Mouse (Mus musculus) Patski (cell line): ENCODE results near the gene Dcaf1. TPM values are rescaled to one million over a fixed set of nuclear protein-coding genes. Genes with fewer than 3 reads are reported as not detected.

Experiments
- ATAC-seq: fragments of 100-300 bp; one replicate; pipeline ENCODE4 v1.8.0; 2021
- CTCF ChIA-PET: fragments of 350-600 bp; sonication (Branson Sonifier 250); formaldehyde crosslinking; loops from one replicate; lab custom pipeline; 2022; ENCODE audit warnings: inconsistent platforms; lab: Charles Lee
- POLR2A ChIA-PET: fragments of 350-600 bp; sonication (Branson Sonifier 250); formaldehyde crosslinking; loops from one replicate; lab custom pipeline; 2022; ENCODE audit warnings: antibody characterized with exemption, inconsistent platforms; lab: Charles Lee
- DNase-seq: peaks from one replicate; pipeline ENCODE4 v3.0.0-alpha.2; 2011; ENCODE audit warnings: low read depth, low spot score
- H3K27me3 ChIP-seq: fragments of 371-371 bp; one replicate; pipeline ENCODE4 v1.5.1; 2021
- CTCF ChIP-seq: fragments of 100-300 bp; IDR thresholded peaks from one replicate; pipeline ENCODE4 v1.5.1; 2021
- in situ Hi-C: fragments of 300-500 bp; cut with MboI; formaldehyde crosslinking; loops from 3 replicates; pipeline ENCODE4 v1.11.1; 2018; ENCODE audit warnings: low pct_unique_long_range_greater_than_20kb, mixed read lengths
- polyA plus RNA-seq: library from polyadenylated mRNA; unstranded; gene quantifications from one replicate; pipeline ENCODE4 v1.2.3, GENCODE M21; 2021

Gene Dcaf1
- polyA plus RNA-seq: 30.8 TPM

DNA sequence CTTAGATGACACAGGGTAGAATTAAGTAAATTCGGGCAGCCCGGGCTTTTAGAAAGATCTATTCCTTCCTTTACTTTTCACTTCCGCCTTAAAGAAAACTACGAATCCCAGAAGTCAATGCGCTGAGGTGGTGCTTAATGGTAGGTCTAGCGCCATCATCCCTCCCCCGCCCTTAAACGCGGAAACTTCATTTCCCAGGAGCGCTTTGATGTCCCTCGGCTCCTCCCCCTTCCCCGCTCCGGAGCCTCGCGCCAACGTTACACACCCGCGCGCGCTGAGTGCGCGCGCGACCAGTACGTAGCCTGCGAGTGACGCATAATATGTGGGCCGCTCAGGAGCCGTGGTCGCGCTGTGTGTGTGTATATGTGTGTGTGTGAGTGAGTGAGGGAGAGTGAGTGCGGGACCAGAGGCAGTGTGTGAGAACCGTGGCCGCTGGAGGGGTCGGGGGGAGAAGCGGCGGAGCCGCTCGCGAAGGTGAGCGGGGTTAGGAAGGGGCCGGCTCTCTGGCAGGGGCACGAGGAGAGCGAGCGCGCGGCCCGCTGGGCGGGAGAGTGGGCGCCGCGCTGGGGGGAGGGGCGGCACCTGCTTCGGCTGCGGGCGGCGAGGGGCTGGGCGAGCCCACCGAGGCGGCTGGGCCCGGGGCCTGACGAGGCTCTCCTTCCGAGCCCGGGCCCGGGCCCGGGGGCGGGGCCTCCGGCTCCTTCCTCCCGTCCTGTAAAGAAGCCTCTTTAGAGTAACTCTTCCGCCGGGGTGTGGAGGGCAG, at the start of gene Dcaf1:
Gene Dcaf1 (plus strand): TSS at position 257 of the 763 bp plus-strand sequence.
- ChIA-PET POLR2A (no interaction called here), CTCF (no interaction called here)
- in situ Hi-C loops: loop anchor here (25.0 kb wide), 1 partner anchor 134 kb away; the partner anchor contains the start of gene Tex264
- no peak for TF ChIP-seq CTCF
- ATAC-seq (peak; percentile 84), DNase-seq (peak; percentile 83)
- no peaks in the 10 kb centered on the region for H3K27me3 ChIP-seq

DNA sequence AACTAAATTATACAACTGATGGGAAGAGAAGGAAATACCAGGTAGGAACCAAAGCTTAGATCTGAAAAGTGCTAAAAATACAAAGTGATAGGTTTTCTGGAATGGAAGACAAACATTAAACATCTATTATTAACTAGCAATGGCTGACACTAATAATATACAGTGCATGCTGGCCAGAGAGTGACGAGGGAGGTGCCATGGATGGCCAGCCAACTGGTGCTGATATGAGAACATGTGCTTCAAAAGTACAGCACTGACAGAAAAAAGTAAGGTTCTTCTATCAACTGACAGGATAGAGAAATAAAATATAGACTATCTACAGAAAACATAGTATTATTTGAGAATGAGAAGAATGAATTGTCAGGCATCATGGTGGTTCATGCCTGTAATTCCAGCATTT, 45.6 kb upstream of the Dcaf1 start:
- no peak for ATAC-seq
- POLR2A ChIA-PET: no interaction called here
- no peak for TF ChIP-seq CTCF

DNA sequence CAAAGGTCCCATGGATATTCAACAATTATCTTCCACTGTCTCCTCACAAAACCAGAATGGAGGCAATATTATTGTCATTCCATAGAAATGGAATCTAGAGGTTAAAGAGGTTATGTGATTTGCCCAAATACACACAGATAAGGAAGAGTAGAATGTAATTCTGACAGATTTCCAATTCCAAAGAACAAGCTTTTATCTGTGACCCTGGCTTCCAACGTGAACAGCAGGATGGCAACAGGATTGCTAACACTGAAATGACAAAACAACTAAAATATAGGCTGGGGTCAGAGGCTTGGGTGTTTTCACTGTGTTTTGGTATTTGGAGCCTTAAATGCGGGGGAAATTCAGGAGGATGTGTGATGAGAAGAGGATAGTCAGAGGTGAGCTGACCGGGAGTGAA, 44.3 kb upstream of the Dcaf1 start:
- ATAC-seq: no peak
- TF ChIP-seq CTCF: no peak
- DNase-seq: no peak
- ChIA-PET POLR2A (no interaction called here), CTCF (no interaction called here)
- in situ Hi-C loops: no loop called here
- H3K27me3 ChIP-seq: no peaks in the 10 kb centered on the region

More for the DNA sequence above, 45.6 kb upstream of the Dcaf1 start:
- CTCF ChIA-PET: no interaction called here
- in situ Hi-C loops: no loop called here
- H3K27me3 ChIP-seq: no peaks in the 10 kb centered on the region
- DNase-seq: no peak

DNA sequence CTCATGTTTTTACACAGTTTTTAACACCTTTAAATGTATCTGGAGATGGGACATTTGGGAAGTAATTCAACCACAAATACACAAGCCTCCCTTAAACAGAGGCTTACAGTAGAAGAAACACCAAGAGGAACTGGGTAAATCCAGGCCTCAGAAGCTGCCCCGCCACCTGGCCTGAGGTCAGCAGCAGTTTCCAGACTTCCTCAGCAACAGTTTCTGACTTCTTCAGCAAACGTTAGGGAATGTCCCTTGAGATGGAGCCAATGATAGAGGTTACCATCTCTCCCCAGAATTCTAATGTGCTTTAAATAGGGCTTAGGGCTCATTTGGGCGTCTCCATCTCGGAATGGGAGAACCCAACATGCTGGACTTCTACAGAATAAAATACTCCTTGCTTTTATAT, 43.4 kb upstream of the Dcaf1 start:
- DNase-seq (no peak), ATAC-seq (no peak)
- no peaks in the 10 kb centered on the region for H3K27me3 ChIP-seq
- in situ Hi-C loops: no loop called here
- no peak for TF ChIP-seq CTCF
- POLR2A ChIA-PET: no interaction called here
- CTCF ChIA-PET: no interaction called here

DNA sequence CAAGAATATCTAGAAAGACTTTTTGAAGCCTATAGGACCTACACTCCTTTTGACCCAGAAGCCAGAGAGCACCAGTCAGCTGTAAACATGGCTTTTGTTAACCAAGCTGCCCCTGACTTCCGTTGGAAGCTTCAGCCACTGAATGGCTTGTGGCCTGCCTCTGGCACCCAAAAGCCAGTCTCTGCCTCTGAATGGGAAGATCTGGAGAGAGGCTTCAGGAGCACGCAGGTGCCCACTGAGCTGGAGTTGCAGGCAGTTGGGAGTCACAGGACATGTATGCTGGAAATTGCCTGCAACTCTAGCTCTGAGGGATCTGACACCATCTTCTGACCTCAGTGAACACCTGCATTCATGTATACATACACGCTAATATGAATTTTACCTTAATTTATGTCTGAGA, 41.6 kb upstream of the Dcaf1 start:
- POLR2A ChIA-PET: interaction anchor here (1.0 kb wide), 1 partner anchor 9 kb away, joined by 3 read pairs; the partner anchor contains the start of gene Rad54l2
- no peaks in the 10 kb centered on the region for H3K27me3 ChIP-seq
- CTCF ChIA-PET: no interaction called here
- DNase-seq: no peak
- TF ChIP-seq CTCF: no peak
- ATAC-seq: no peak
- in situ Hi-C loops: no loop called here

DNA sequence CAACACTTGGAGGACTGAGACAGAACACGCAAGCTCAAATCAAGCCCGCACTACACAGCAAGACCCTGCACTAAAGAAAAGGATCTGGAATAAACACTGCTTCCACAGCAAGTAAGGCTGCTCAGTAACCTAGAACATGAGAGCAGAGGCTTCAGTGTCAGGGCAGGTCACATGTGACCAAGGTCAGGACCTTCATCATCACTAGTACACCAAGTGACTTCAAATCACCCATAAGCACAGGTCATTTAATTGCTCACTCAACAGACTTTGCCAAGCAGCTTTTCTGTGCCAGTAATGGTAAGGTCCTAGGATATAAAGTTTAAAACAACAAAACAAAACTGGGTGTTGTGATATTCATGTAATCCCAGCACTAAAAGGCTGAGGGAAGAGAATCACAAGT, 38.1 kb upstream of the Dcaf1 start:
- TF ChIP-seq CTCF: no peak
- ChIA-PET POLR2A (no interaction called here), CTCF (no interaction called here)
- ATAC-seq: no peak
- in situ Hi-C loops: no loop called here
- no peaks in the 10 kb centered on the region for H3K27me3 ChIP-seq
- no peak for DNase-seq

DNA sequence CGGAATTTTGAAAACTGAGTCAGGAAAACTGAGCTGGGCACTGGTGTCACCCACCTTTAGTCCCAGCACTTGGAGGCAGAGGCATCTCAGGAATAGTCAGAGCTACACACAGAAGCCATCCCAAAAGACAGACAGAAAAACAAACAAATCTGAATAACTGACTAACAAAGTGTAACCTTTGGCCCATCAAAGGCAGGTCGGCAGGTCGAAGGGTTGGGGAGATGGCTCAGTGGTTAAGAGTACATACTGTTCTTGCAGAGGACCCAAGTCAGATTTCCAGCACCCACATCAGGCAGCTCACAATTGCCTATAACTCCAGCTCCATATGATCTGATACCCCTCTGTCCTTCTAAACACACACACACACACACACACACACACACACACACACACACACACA, 36.5 kb upstream of the Dcaf1 start:
- POLR2A ChIA-PET: no interaction called here
- DNase-seq (no peak), ATAC-seq (no peak)
- in situ Hi-C loops: no loop called here
- no peaks in the 10 kb centered on the region for H3K27me3 ChIP-seq
- no peak for TF ChIP-seq CTCF
- CTCF ChIA-PET: no interaction called here

DNA sequence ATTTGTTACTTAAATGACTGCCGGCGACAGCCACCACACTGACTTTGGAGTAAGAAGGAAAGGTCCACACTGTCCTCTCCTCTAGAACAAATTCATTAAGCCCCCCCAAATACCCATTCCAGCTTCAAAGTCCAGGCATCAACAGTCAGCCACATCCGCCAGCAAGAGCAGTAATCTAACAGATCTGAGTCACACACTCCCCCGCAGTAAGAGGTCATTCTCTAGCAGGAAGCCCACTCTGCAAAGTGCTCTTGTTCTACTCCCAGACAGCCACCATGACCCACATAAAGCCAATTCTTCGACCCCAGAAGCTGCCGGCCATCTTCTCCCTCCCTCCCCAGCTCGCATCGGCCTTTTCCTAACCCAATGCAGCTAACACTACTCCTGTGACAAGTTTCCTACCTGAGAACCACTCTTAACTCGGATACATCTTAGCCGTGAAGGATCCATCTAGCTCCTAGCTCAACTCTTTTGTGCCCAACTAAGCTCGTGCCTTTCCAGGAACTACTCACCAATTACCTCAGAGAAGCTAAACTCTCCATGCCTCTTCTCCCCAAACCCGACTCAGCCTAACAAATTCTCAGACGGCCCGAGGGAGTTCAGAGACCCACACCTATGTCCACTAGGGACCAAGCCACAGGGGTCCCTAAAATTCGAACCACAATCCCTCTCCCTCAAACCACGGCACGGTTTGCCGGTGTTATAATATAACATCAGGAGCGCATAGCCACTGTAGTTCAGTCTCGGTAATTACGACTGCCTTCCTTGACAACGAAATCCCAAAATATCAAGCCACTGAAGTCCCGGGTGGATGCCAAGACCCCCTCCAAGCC, 33.5 kb upstream of the Dcaf1 start:
- TF ChIP-seq CTCF: no peak
- peak; percentile 32 for ATAC-seq
- no peaks in the 10 kb centered on the region for H3K27me3 ChIP-seq
- POLR2A ChIA-PET: interaction anchor here (1.0 to 1.2 kb wide), 4 partner anchors 8 to 102 kb away, joined by 3 to 5 read pairs (median 3); no protein-coding TSS in a partner anchor
- DNase-seq: peak; percentile 4
- CTCF ChIA-PET: interaction anchor here (1.2 to 1.7 kb wide), 2 partner anchors 14 to 102 kb away, joined by 3 read pairs; no protein-coding TSS in a partner anchor
- in situ Hi-C loops: no loop called here

DNA sequence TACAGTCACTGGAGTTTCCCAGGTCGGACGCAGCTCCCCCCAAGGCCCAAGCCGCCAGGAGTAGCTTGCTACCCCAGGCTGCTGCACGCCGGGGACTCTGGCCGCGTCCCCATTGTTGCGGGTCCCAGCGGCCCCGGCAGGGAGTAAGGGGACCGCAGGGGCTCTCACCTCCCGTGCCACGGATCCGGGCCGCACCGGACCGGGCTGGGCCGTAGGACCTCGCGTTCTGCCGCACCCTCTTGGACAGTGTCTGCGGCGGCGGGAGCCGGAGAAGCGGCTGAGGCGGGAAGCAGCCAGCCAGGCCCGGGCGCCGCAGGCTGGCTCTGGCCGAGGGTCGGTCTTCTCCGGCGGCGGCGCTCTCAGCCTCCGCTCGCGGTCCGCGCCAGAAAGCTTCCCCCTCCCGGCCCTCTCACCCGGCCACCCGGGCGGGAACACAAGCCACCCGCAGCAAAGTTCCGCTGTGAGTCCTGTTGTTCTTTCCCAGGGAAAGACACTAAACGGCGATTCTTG, 32.8 kb upstream of the Dcaf1 start, which contains the start of gene Rad54l2:
Gene Rad54l2 (minus strand): TSS at position 383 of the 510 bp plus-strand sequence.
- DNase-seq: peak; percentile 39
- in situ Hi-C loops: no loop called here
- CTCF ChIA-PET: no interaction called here
- POLR2A ChIA-PET: interaction anchor here (1.0 to 1.3 kb wide), 5 partner anchors 9 to 313 kb away, joined by 3 to 5 read pairs (median 3); partner anchors contain the start of genes Parp3 and Rrp9
- TF ChIP-seq CTCF: peak; percentile 64
- H3K27me3 ChIP-seq: no peaks in the 10 kb centered on the region
- peak; percentile 84 for ATAC-seq

DNA sequence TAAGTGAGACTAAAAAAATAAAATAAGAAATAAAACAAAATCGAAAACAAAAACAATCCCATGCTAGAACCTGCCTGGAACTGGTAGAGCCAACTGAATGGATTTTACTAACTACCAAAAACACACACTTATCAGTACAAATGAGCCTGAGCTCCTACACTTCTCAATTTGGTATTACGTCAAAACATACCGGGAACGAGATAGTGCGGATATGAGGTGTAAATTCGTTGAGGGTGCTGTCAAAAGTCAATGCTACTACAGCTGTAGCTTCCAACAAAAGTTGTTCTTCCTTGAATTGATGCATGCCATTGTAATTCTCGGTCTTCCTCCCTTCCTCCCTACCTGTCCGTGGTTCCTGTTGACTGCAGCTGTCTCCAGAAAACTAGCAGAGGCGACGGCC, 32.3 kb upstream of the Dcaf1 start:
- ChIA-PET CTCF (no interaction called here), POLR2A (interaction anchor here (1.0 to 1.3 kb wide), 3 partner anchors 9 to 313 kb away, joined by 3 to 5 read pairs (median 3); partner anchors contain the start of genes Parp3 and Rrp9)
- H3K27me3 ChIP-seq: no peaks in the 10 kb centered on the region
- in situ Hi-C loops: no loop called here
- ATAC-seq (no peak), DNase-seq (no peak)
- TF ChIP-seq CTCF: no peak
